Mouse (Mus musculus) heart, embryonic 15.5 days (tissue): Measurements from ENCODE around the gene Hspa1b. TPM values are rescaled to one million over a fixed set of nuclear protein-coding genes. Genes with fewer than 3 reads are reported as not detected.
A peak's percentile ranks its signal among the peaks of the same experiment; 100 is the strongest.
"Not testable (repeated sequence)": the region's sequence is repeated elsewhere in the genome, so short reads cannot be mapped to it uniquely, and the experiment has no call there.

Experiments
- ATAC-seq: fragments of 200-750 bp; cut with Nextera tagmentation; replicated peaks from 2 replicates; pipeline ENCODE4 v1.8.0; 2017; ENCODE audit warnings: low read depth, moderate TSS enrichment; ENCODE audit not compliant: insufficient number of reproducible peaks, insufficient read depth, low FRiP score
- H3K27ac ChIP-seq: fragments of 300-500 bp; sonication (generic); 2 replicates; pipeline ENCODE4 v1.5.1; 2015; ENCODE audit warnings: mild to moderate bottlenecking, inconsistent platforms
- H3K27me3 ChIP-seq: fragments of 300-500 bp; sonication (generic); 2 replicates; pipeline ENCODE4 v1.6.1; 2015; ENCODE audit warnings: inconsistent platforms
- H3K36me3 ChIP-seq: fragments of 300-500 bp; sonication (generic); 2 replicates; pipeline ENCODE4 v1.6.1; 2015; ENCODE audit warnings: mild to moderate bottlenecking, inconsistent platforms
- H3K4me1 ChIP-seq: fragments of 300-500 bp; sonication (generic); replicated peaks from 2 replicates; pipeline ENCODE4 v1.6.1; 2015; ENCODE audit warnings: inconsistent platforms
- H3K4me2 ChIP-seq: fragments of 300-500 bp; sonication (generic); 2 replicates; pipeline ENCODE4 v1.6.1; 2015; ENCODE audit warnings: inconsistent platforms, mild to moderate bottlenecking, moderate library complexity
- H3K4me3 ChIP-seq: fragments of 300-500 bp; sonication (generic); 2 replicates; pipeline ENCODE4 v1.5.1; 2015; ENCODE audit warnings: mild to moderate bottlenecking, inconsistent platforms
- H3K9ac ChIP-seq: fragments of 300-500 bp; sonication (generic); 2 replicates; pipeline ENCODE4 v1.6.1; 2015; ENCODE audit warnings: mild to moderate bottlenecking, inconsistent platforms
- H3K9me3 ChIP-seq: fragments of 300-500 bp; sonication (generic); replicated peaks from 2 replicates; pipeline ENCODE4 v1.6.1; 2016; ENCODE audit warnings: inconsistent platforms
- WGBS: fragments of 180-500 bp; shearing (Covaris S2); methylation state at CpG from one replicate; pipeline ENCODE4 v1.1.7; 2015; ENCODE audit warnings: mixed read lengths; 5-methylcytosine and 5-hydroxymethylcytosine counted together
- polyA plus RNA-seq: library from polyadenylated mRNA; unstranded; fragments of >200 nt; fragmentation: Nextera tagmentation; extraction: Ambion mirVana; gene quantifications from 2 replicates; pipeline ENCODE4 v1.2.1, GENCODE M21; 2015

The Hspa1b gene
- polyA plus RNA-seq, 1 experiment from 2014 or later, result 0.30 TPM

- H3K4me1 ChIP-seq, result peaks cover 50% of the 10 kb centered on the region
- peak overlapping the region; percentile 85 for H3K4me3 ChIP-seq
- H3K9ac ChIP-seq, result peak overlapping the region; percentile 88
- H3K27me3 ChIP-seq, ATAC-seq, H3K9me3 ChIP-seq: not testable (repeated sequence)
- peak overlapping the region; percentile 95 for H3K27ac ChIP-seq
- peak overlapping the region; percentile 94 for H3K4me2 ChIP-seq
- 17% methylated on average over 29 of the region's 32 CpGs for WGBS
- H3K36me3 ChIP-seq, result peaks cover 26% of the 10 kb centered on the region; the same call in 1 of the 2 replicates
Measured at GRCm38 (mm10) chr17:34999871-35000716, 41.1 kb upstream of the Hspa1b start.

- H3K27me3 ChIP-seq, result no peaks in the 10 kb centered on the region
- H3K9ac ChIP-seq, result 0 out of 2 replicates have a peak overlapping the region, but pooled peaks have one; percentile 14
- 85% methylated on average over 15 of the region's 15 CpGs for WGBS
- no peaks in the 10 kb centered on the region for H3K9me3 ChIP-seq
- peak overlapping the region; percentile 85; the same call in 1 of the 2 replicates for H3K4me3 ChIP-seq
- H3K36me3 ChIP-seq, result 0 out of 2 replicates have a peak, but pooled peaks cover 17% of the 10 kb centered on the region
- H3K27ac ChIP-seq, result no peak overlapping the region
- ATAC-seq, result no peak
- H3K4me1 ChIP-seq, result peaks cover 50% of the 10 kb centered on the region
- peak overlapping the region; percentile 94 for H3K4me2 ChIP-seq
Measured at GRCm38 (mm10) chr17:34998526-34999430, 39.7 kb upstream of the Hspa1b start.

- WGBS, result 90% methylated on average over 5 of the region's 5 CpGs
- H3K27ac ChIP-seq, result no peak overlapping the region
- peaks cover 37% of the 10 kb centered on the region for H3K4me1 ChIP-seq
- H3K4me2 ChIP-seq, result peak overlapping the region; percentile 94
- H3K4me3 ChIP-seq, result no peak overlapping the region
- H3K9ac ChIP-seq, result no peak overlapping the region
- no peaks in the 10 kb centered on the region for H3K9me3 ChIP-seq
- ATAC-seq, result no peak
- H3K27me3 ChIP-seq, result no peaks in the 10 kb centered on the region
- H3K36me3 ChIP-seq, result 0 out of 2 replicates have a peak, but pooled peaks cover 17% of the 10 kb centered on the region
Measured at GRCm38 (mm10) chr17:34997142-34997483, 38.1 kb upstream of the Hspa1b start.

DNA sequence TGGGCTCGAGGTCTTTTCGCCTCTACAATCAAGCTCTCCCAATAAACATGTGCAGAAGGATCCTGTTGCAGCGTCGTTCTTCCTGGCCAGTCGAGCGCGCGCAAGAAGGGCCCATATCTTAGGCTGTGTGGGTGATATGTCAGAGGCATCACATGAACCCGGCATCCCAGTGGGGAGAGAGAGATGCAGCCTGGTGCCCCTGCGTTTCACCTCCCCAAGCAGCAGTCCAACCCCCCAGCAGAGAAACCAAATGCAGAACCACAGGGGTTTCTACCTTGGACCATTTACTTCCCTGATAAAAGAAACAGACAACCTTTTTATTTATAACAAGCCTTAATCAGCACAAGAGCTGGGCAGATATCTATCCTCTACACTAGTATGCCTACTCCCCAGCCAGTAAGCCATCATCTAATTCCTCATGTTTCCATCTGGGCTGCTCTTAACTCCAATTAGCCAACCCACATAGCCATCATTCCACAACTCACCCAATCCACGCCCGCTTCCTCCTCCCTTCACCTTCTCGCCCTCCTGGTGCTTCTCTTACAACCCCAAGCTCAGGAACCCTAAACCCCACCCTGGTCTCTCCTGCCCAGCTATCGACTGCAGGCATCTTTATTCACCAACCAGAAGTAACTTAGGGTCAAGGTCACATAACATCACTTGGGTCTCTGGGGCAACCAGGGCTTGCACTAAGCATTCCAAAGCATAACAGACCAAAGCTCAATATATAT is 37.5 kb upstream of the Hspa1b start:
- H3K9me3 ChIP-seq, result no peaks in the 10 kb centered on the region
- no peak overlapping the region for H3K9ac ChIP-seq
- 0 out of 2 replicates have a peak, but pooled peaks cover 17% of the 10 kb centered on the region for H3K36me3 ChIP-seq
- no peak overlapping the region for H3K4me3 ChIP-seq
- 85% methylated on average over 14 of the region's 14 CpGs for WGBS
- H3K4me2 ChIP-seq, result peak overlapping the region; percentile 94
- H3K27ac ChIP-seq, result no peak overlapping the region
- no peak for ATAC-seq
- H3K4me1 ChIP-seq, result peaks cover 33% of the 10 kb centered on the region
- no peaks in the 10 kb centered on the region for H3K27me3 ChIP-seq

- H3K9me3 ChIP-seq, H3K27ac ChIP-seq, H3K9ac ChIP-seq, H3K27me3 ChIP-seq, H3K4me2 ChIP-seq, H3K4me3 ChIP-seq, ATAC-seq: not testable (repeated sequence)
- WGBS, result 86% methylated on average over 4 of the region's 4 CpGs
- 0 out of 2 replicates have a peak, but pooled peaks cover 17% of the 10 kb centered on the region for H3K36me3 ChIP-seq
- H3K4me1 ChIP-seq, result peaks cover 33% of the 10 kb centered on the region
Measured at GRCm38 (mm10) chr17:34995927-34996326, 36.9 kb upstream of the Hspa1b start.

DNA sequence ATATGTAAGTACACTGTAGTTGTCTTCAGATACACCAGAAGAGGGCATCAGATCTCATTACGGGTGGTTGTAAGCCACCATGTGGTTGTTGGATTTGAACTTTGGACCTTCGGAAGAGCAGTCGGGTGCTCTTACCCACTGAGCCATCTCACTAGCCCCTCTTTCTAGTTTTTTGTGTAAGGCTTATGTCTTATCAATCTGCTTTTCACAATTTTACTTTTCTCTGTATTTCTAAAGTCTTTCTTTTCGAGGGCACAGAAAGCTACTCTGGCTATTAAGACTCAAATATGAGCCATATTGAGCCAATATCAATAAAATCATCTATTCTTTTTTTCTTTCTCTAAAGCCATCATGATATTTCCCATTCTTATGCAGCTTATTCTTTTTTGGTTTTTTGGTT is 36.2 kb upstream of the Hspa1b start:
- H3K9me3 ChIP-seq, ATAC-seq, H3K27ac ChIP-seq, H3K9ac ChIP-seq, H3K27me3 ChIP-seq, H3K4me2 ChIP-seq, H3K4me3 ChIP-seq: not testable (repeated sequence)
- peaks cover 33% of the 10 kb centered on the region for H3K4me1 ChIP-seq
- H3K36me3 ChIP-seq, result 0 out of 2 replicates have a peak, but pooled peaks cover 17% of the 10 kb centered on the region
- 92% methylated on average over 4 of the region's 4 CpGs for WGBS

DNA sequence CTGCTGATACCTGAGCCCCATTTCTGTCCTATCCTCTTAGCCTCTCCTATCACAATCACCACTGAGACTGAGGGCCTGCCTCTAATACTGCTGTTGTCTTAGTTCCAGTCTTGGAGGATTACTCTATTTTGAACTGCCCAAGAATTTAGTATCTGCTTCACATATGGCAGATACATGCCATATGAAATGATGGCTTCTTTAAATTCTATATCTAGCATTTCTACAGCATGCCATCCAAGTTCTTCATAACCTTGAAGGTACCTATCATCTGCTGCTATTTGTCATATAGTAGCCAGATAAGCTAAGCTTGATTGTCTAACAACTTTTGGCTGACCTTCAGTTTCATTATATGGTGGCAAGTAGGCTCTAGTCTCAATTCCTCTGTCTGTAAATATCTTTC is 35.7 kb upstream of the Hspa1b start:
- H3K36me3 ChIP-seq, result 0 out of 2 replicates have a peak, but pooled peaks cover 17% of the 10 kb centered on the region
- H3K4me3 ChIP-seq, result no peak overlapping the region
- H3K9me3 ChIP-seq, result no peaks in the 10 kb centered on the region
- H3K4me1 ChIP-seq, result peaks cover 29% of the 10 kb centered on the region
- H3K27ac ChIP-seq, result no peak overlapping the region
- no peaks in the 10 kb centered on the region for H3K27me3 ChIP-seq
- H3K4me2 ChIP-seq, result no peak overlapping the region
- no peak for ATAC-seq
- no peak overlapping the region for H3K9ac ChIP-seq

GRCm38 (mm10) chr17:34984218-34984617 is 25.2 kb upstream of the Hspa1b start:
- Histone ChIP-seq H3K9me3 (no peaks in the 10 kb centered on the region), H3K27me3 (no peaks in the 10 kb centered on the region), H3K27ac (no peak overlapping the region), H3K4me1 (peaks cover 14% of the 10 kb centered on the region), H3K4me2 (no peak overlapping the region), H3K36me3 (peaks cover 23% of the 10 kb centered on the region), H3K4me3 (no peak overlapping the region), H3K9ac (no peak overlapping the region)
- 81% methylated on average over 2 of the region's 2 CpGs for WGBS
- no peak for ATAC-seq

GRCm38 (mm10) chr17:34982328-34982727 is 23.3 kb upstream of the Hspa1b start:
- no peaks in the 10 kb centered on the region for H3K9me3 ChIP-seq
- peak overlapping the region; percentile 89 for H3K4me3 ChIP-seq
- peak overlapping the region; percentile 93 for H3K9ac ChIP-seq
- peaks cover 14% of the 10 kb centered on the region for H3K4me1 ChIP-seq
- peak overlapping the region; percentile 99 for H3K27ac ChIP-seq
- peak overlapping the region; percentile 90 for H3K4me2 ChIP-seq
- peaks cover 16% of the 10 kb centered on the region for H3K36me3 ChIP-seq
- ATAC-seq, result no peak
- 0% methylated on average over 15 of the region's 15 CpGs for WGBS
- H3K27me3 ChIP-seq, result no peaks in the 10 kb centered on the region

GRCm38 (mm10) chr17:34981690-34982180 is 22.7 kb upstream of the Hspa1b start, which contains the start of gene Lsm2:
TSS of gene Lsm2 (plus strand) at chr17:34981862.
- Histone ChIP-seq H3K4me1 (peaks cover 14% of the 10 kb centered on the region), H3K36me3 (peaks cover 16% of the 10 kb centered on the region), H3K9ac (peak within 1 kb of the TSS; percentile 93), H3K4me3 (peak within 1 kb of the TSS; percentile 89), H3K27me3 (no peaks in the 10 kb centered on the region), H3K4me2 (peak within 1 kb of the TSS; percentile 90), H3K27ac (peak within 1 kb of the TSS; percentile 99), H3K9me3 (no peaks in the 10 kb centered on the region)
- ATAC-seq, result peak; percentile 95
- WGBS, result under 1% methylated on average over 58 of the region's 58 CpGs
